Comparison of ENCODE assay signal across 9 mouse cellular contexts in genomic region chr4:137469081-137469844, GRCm38 (mm10). TPM values are rescaled to one million over a fixed set of nuclear protein-coding genes. Genes with fewer than 3 reads are reported as not detected.
A peak's percentile ranks its signal among the peaks of the same experiment; 100 is the strongest.
DNase-seq lines count a peak whose midpoint lies in the region; ATAC-seq and TF ChIP-seq lines count a peak whose summit lies in the region.
"Had no signal": no experiment of that assay in that cellular context is flagged by ENCODE, and none has a peak within 500 bp of the region (broad histone marks: within the 10 kb centered on the region; RNA-seq: fewer than 3 reads in every experiment).

No protein-coding gene starts in this region.

- ATAC-seq in liver, embryonic 13.5 days (ENCODE audit: low read depth) = peak; percentile 8
- ATAC-seq in megakaryocyte progenitor cell, adult 5-6 weeks (replicated peaks; ENCODE audit: poor library complexity) = no peak

- peak overlapping the region; percentile 96 for H3K27ac ChIP-seq in gastrocnemius, adult 2 months
- peak overlapping the region; percentile 91 for H3K27ac ChIP-seq in hindbrain, embryonic 10.5 days
- H3K27ac ChIP-seq in liver, embryonic 13.5 days = no peak overlapping the region
- peak overlapping the region; percentile 48 for H3K27ac ChIP-seq in small intestine, adult 2 months (ENCODE audit: insufficient read depth, low read depth, low read length)

- H3K9ac ChIP-seq in liver, embryonic 13.5 days = peak overlapping the region; percentile 74

- no peaks in the 10 kb centered on the region; the same call in 1 of the 2 replicates for H3K36me3 ChIP-seq in hindbrain, embryonic 10.5 days
- H3K36me3 ChIP-seq in liver, embryonic 13.5 days = no peaks in the 10 kb centered on the region
- no peaks in the 10 kb centered on the region for H3K36me3 ChIP-seq in small intestine, adult 2 months (ENCODE audit: control insufficient read depth, insufficient read depth, low read length)

- no peak for TF ChIP-seq CTCF in gastrocnemius, adult 2 months (IDR thresholded peaks at IDR 0.05)
- TF ChIP-seq CTCF in brain, embryonic 14.5 days (IDR thresholded peaks at IDR 0.05; ENCODE audit: borderline replicate concordance, extremely low read depth, insufficient read depth, insufficient read length) = no peak
- TF ChIP-seq CTCF in small intestine, adult 2 months (IDR thresholded peaks at IDR 0.05; ENCODE audit: extremely low read depth, insufficient read length, insufficient replicate concordance, low read depth, low read length) = no peak

- no peaks in the 10 kb centered on the region for H3K9me3 ChIP-seq in hindbrain, embryonic 10.5 days
- no peaks in the 10 kb centered on the region for H3K9me3 ChIP-seq in liver, embryonic 13.5 days (replicated peaks)

- peaks cover 71% of the 10 kb centered on the region for H3K4me1 ChIP-seq in hindbrain, embryonic 10.5 days (replicated peaks)
- peaks cover 59% of the 10 kb centered on the region for H3K4me1 ChIP-seq in liver, embryonic 13.5 days (replicated peaks)
- H3K4me1 ChIP-seq in small intestine, adult 2 months (ENCODE audit: control insufficient read depth, insufficient read depth, insufficient read length, low read length) = peaks cover 12% of the 10 kb centered on the region

- peak overlapping the region; percentile 90 for H3K4me3 ChIP-seq in gastrocnemius, adult 2 months
- peak overlapping the region; percentile 76 for H3K4me3 ChIP-seq in hindbrain, embryonic 10.5 days
- peak overlapping the region; percentile 66 for H3K4me3 ChIP-seq in liver, embryonic 13.5 days (replicated peaks)
- H3K4me3 ChIP-seq in small intestine, adult 2 months (ENCODE audit: low read depth, low read length) = peak overlapping the region; percentile 90

- DNase-seq in gastrocnemius, adult 2 months = no peak
- no peak for DNase-seq in gastrocnemius, adult 18-20 months (ENCODE audit: low spot score)
- DNase-seq in brain, embryonic 14.5 days (ENCODE audit: low read depth) = peak; percentile 68
- no peak for DNase-seq in hindbrain, embryonic 10.5 days (ENCODE audit: low spot score)
- no peak for DNase-seq in liver, embryonic 13.5 days
- DNase-seq in right cerebral cortex, adult 2 months (ENCODE audit: low spot score in 2 of 2) = no peak

- peaks cover 4% of the 10 kb centered on the region; the same call in 1 of the 2 replicates for H3K27me3 ChIP-seq in hindbrain, embryonic 10.5 days (ENCODE audit: insufficient read depth, poor library complexity, severe bottlenecking)
- H3K27me3 ChIP-seq in liver, embryonic 13.5 days = peaks cover 21% of the 10 kb centered on the region
- no peaks in the 10 kb centered on the region for H3K27me3 ChIP-seq in small intestine, adult 2 months (ENCODE audit: control insufficient read depth, insufficient read depth, low read length)
- H3K27me3 ChIP-seq: Patski had no signal

- peak overlapping the region; percentile 85 for H3K4me2 ChIP-seq in liver, embryonic 13.5 days

- WGBS in hindbrain, embryonic 10.5 days = 4% methylated on average over 20 of the region's 20 CpGs
- 9% methylated on average over 20 of the region's 20 CpGs for WGBS in liver, embryonic 13.5 days (ENCODE audit: insufficient replicate concordance)
- 7% methylated on average over 20 of the region's 20 CpGs for WGBS in small intestine, adult 2 months

- intact Hi-C loops in gastrocnemius, adult 2 months (cut with DNase I) = no loop called here

- TF ChIP-seq POLR2A in brain, embryonic 14.5 days (IDR thresholded peaks at IDR 0.05; ENCODE audit: borderline replicate concordance, extremely low read depth, insufficient read depth, insufficient read length, poor library complexity, severe bottlenecking) = no peak
- TF ChIP-seq POLR2A in small intestine, adult 2 months (IDR thresholded peaks at IDR 0.05; ENCODE audit: low read depth, low read length) = no peak

RNA-seq across cellular contexts. Expression of gene Hspg2, which starts 0.7 kb away (rescaled TPM):
- total RNA-seq in gastrocnemius, adult 2 months (2021) = 10 to 100 TPM; 55.2 to 77.5 TPM
- 10 to 100 TPM; 53.7 to 61.6 TPM for total RNA-seq in gastrocnemius, adult 18-20 months (2021)
- 3.9 and 16.9 TPM in 2 replicates for polyA plus RNA-seq in brain, embryonic 14.5 days (2012; rRNA removed)
- polyA plus RNA-seq in hindbrain, embryonic 10.5 days (2016; fragmentation: Nextera tagmentation; extraction: Ambion mirVana) = 15.2 and 18.2 TPM in 2 replicates
- polyA plus RNA-seq in liver, embryonic 13.5 days (2015; fragmentation: Nextera tagmentation; extraction: Ambion mirVana) = 2.6 and 3.2 TPM in 2 replicates
- 38.2 and 40.5 TPM in 2 replicates for polyA plus RNA-seq in small intestine, adult 2 months (2012; rRNA removed)
- 0.37 TPM in 1 of 2 replicates, not detected in the other for total RNA-seq in megakaryocyte progenitor cell, adult 5-6 weeks (2015)
- not detected in 2 replicates for total RNA-seq in megakaryocyte progenitor cell, adult 5-6 weeks (2017)

RNA-seq across cellular contexts. Expression of gene 1700013G24Rik, which starts 16.2 kb away (rescaled TPM):
- not detected for total RNA-seq in gastrocnemius, adult 2 months (2021)
- not detected for total RNA-seq in gastrocnemius, adult 18-20 months (2021)
- not detected in 2 replicates for polyA plus RNA-seq in brain, embryonic 14.5 days (2012; rRNA removed)
- polyA plus RNA-seq in hindbrain, embryonic 10.5 days (2016; fragmentation: Nextera tagmentation; extraction: Ambion mirVana) = not detected in 2 replicates
- not detected in 2 replicates for polyA plus RNA-seq in liver, embryonic 13.5 days (2015; fragmentation: Nextera tagmentation; extraction: Ambion mirVana)
- polyA plus RNA-seq in small intestine, adult 2 months (2012; rRNA removed) = not detected in 2 replicates
- not detected in 2 replicates for total RNA-seq in megakaryocyte progenitor cell, adult 5-6 weeks (2015)
- not detected in 2 replicates for total RNA-seq in megakaryocyte progenitor cell, adult 5-6 weeks (2017)
- polyA plus RNA-seq: Patski had no signal

RNA-seq across cellular contexts. Expression of gene Cela3b, which starts 38.9 kb away (rescaled TPM):
- total RNA-seq in gastrocnemius, adult 2 months (2021) = not detected
- under 1 TPM in 1 of 2 experiments, not detected in 1; 0.34 TPM for total RNA-seq in gastrocnemius, adult 18-20 months (2021)
- polyA plus RNA-seq in brain, embryonic 14.5 days (2012; rRNA removed) = 0.10 TPM in 1 of 2 replicates, not detected in the other
- polyA plus RNA-seq in hindbrain, embryonic 10.5 days (2016; fragmentation: Nextera tagmentation; extraction: Ambion mirVana) = not detected in 2 replicates
- polyA plus RNA-seq in liver, embryonic 13.5 days (2015; fragmentation: Nextera tagmentation; extraction: Ambion mirVana) = 0.17 TPM in 1 of 2 replicates, not detected in the other
- polyA plus RNA-seq in small intestine, adult 2 months (2012; rRNA removed) = 42.4 and 23,172 TPM in 2 replicates
- not detected in 2 replicates for total RNA-seq in megakaryocyte progenitor cell, adult 5-6 weeks (2015)
- not detected in 2 replicates for total RNA-seq in megakaryocyte progenitor cell, adult 5-6 weeks (2017)
- polyA plus RNA-seq: Patski had no signal

RNA-seq across cellular contexts. Expression of gene Cela3a, which starts 59.7 kb away (rescaled TPM):
- not detected for total RNA-seq in gastrocnemius, adult 2 months (2021)
- not detected for total RNA-seq in gastrocnemius, adult 18-20 months (2021)
- not detected in 2 replicates for polyA plus RNA-seq in brain, embryonic 14.5 days (2012; rRNA removed)
- polyA plus RNA-seq in hindbrain, embryonic 10.5 days (2016; fragmentation: Nextera tagmentation; extraction: Ambion mirVana) = not detected in 2 replicates
- not detected in 2 replicates for polyA plus RNA-seq in liver, embryonic 13.5 days (2015; fragmentation: Nextera tagmentation; extraction: Ambion mirVana)
- polyA plus RNA-seq in small intestine, adult 2 months (2012; rRNA removed) = 23.4 TPM in 1 of 2 replicates, not detected in the other
- total RNA-seq in megakaryocyte progenitor cell, adult 5-6 weeks (2015) = not detected in 2 replicates
- total RNA-seq in megakaryocyte progenitor cell, adult 5-6 weeks (2017) = not detected in 2 replicates
- polyA plus RNA-seq: Patski had no signal

Comparison
In these comparisons a context has a peak if more than half of its experiments do, and no peak if none do; other contexts are left out.
1. RNA of gene Cela3b, which starts 38.9 kb away (polyA plus RNA-seq): 42.4 to 23,172 TPM in small intestine, adult 2 months; 0.17 TPM in liver, embryonic 13.5 days, 0.10 TPM in brain, embryonic 14.5 days and not detected in hindbrain, embryonic 10.5 days; every median in the first group is over 10 times any median in the second.
2. Peak in every context shown above with its lines, with median percentiles within 50 percentile points of each other: H3K4me3 ChIP-seq.